Mouse (Mus musculus): Measurements from ENCODE around the gene Tspo.
A peak's percentile ranks its signal among the peaks of the same experiment; 100 is the strongest.

The Tspo gene

GRCm38 (mm10) chr15:83547144-83547543, 16.2 kb upstream of the Tspo start:
- DNase-seq: no peak

GRCm38 (mm10) chr15:83550137-83550536, 13.3 kb upstream of the Tspo start:
- no peak for DNase-seq

GRCm38 (mm10) chr15:83553831-83554230, 9.6 kb upstream of the Tspo start:
- no peak for DNase-seq

- DNase-seq: peak; percentile 87
These were observed 8.0 kb upstream of the Tspo start for GRCm38 (mm10) chr15:83555161-83555974.

GRCm38 (mm10) chr15:83560941-83561477, 2.4 kb upstream of the Tspo start:
- DNase-seq: no peak

GRCm38 (mm10) chr15:83562626-83563270, 644 bp upstream of the Tspo start:
- DNase-seq: peak; percentile 49

- no peak for DNase-seq
These were observed 662 bp downstream of the Tspo start for GRCm38 (mm10) chr15:83563857-83564651.

GRCm38 (mm10) chr15:83565434-83565833, 2.0 kb downstream of the Tspo start:
- DNase-seq: no peak

- DNase-seq: no peak
These were observed 2.6 kb downstream of the Tspo start for GRCm38 (mm10) chr15:83566006-83566405.

GRCm38 (mm10) chr15:83567728-83568127, 4.3 kb downstream of the Tspo start:
- DNase-seq: no peak

- DNase-seq: no peak
These were observed 5.2 kb downstream of the Tspo start for GRCm38 (mm10) chr15:83568544-83568943.

GRCm38 (mm10) chr15:83569682-83570081, 6.3 kb downstream of the Tspo start:
- DNase-seq: no peak

- DNase-seq: no peak
These were observed 7.2 kb downstream of the Tspo start for GRCm38 (mm10) chr15:83570641-83571040.

GRCm38 (mm10) chr15:83571636-83572035, 8.2 kb downstream of the Tspo start:
- no peak for DNase-seq

- no peak for DNase-seq
These were observed 8.7 kb downstream of the Tspo start for GRCm38 (mm10) chr15:83572132-83572531.

- no peak for DNase-seq
These were observed 10.2 kb downstream of the Tspo start for GRCm38 (mm10) chr15:83573606-83574005.

GRCm38 (mm10) chr15:83574731-83575351, 11.4 kb downstream of the Tspo start:
- no peak for DNase-seq

GRCm38 (mm10) chr15:83575543-83575942, 12.2 kb downstream of the Tspo start:
- DNase-seq: no peak

- DNase-seq: no peak
These were observed 13.3 kb downstream of the Tspo start for GRCm38 (mm10) chr15:83576651-83577050.

GRCm38 (mm10) chr15:83582931-83583330, 19.5 kb downstream of the Tspo start:
- DNase-seq: no peak

- DNase-seq: no peak
These were observed 20.2 kb downstream of the Tspo start for GRCm38 (mm10) chr15:83583419-83584156.

GRCm38 (mm10) chr15:83584741-83585220, 21.4 kb downstream of the Tspo start:
- no peak for DNase-seq

Data from right cerebral cortex, postnatal 25 days (tissue).